Mouse (Mus musculus) megakaryocyte, embryonic 14.5 days (primary cell): ENCODE data around the gene Noxo1. TPM values are rescaled to one million over a fixed set of nuclear protein-coding genes. Genes with fewer than 3 reads are reported as not detected.

ENCODE experiments used
- H3K27me3 ChIP-seq: replicated peaks from 2 replicates; pipeline ENCODE3; 2012; ENCODE audit warnings: inconsistent platforms
- H3K36me3 ChIP-seq: replicated peaks from 2 replicates; pipeline ENCODE3; 2012; ENCODE audit warnings: low read length, inconsistent platforms, mixed read lengths
- H3K4me1 ChIP-seq: 2 replicates; pipeline ENCODE4 v1.6.1; 2012; ENCODE audit warnings: inconsistent platforms
- H3K4me3 ChIP-seq: replicated peaks from 2 replicates; pipeline ENCODE3; 2012; ENCODE audit warnings: moderate library complexity, mild to moderate bottlenecking, inconsistent platforms
- H3K9me3 ChIP-seq: 2 replicates; pipeline ENCODE4 v1.6.1; 2012; ENCODE audit warnings: inconsistent platforms
- FLI1 ChIP-seq: IDR thresholded peaks from 2 replicates; pipeline ENCODE4 v1.6.1; 2012; ENCODE audit warnings: low read length, inconsistent platforms, mixed read lengths
- GATA1 ChIP-seq: IDR thresholded peaks from 3 replicates; pipeline ENCODE4 v1.6.1; 2012; ENCODE audit warnings: mixed read lengths, low read length, inconsistent platforms, borderline replicate concordance
- polyA plus RNA-seq: library from polyadenylated mRNA; stranded (reverse); fragments of >175 nt; gene quantifications from 2 replicates; pipeline ENCODE4 v1.2.3, GENCODE M21; 2012; ENCODE audit warnings: low replicate concordance; ENCODE audit not compliant: insufficient read depth

Noxo1 gene
- polyA plus RNA-seq, 1 experiment: 2.1 TPM

DNA sequence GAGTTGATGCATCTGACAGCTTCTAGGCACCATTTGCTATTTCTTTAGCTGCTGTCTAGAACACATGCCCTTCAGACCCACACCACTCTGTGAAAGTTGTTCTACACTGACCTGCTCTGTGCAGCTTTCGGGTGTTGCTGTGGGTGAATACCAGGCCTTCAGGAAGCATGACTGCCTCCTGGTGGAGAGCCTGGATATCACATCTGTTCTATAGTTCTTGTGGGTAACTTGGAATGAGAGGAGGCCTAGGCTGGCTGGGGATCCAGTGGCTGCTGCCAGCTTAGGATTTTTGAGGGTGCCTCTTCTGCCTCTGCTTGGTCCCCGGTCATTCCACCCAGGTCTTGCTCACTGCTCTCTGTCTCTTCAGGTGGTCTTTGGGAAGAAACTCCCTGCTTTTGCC is 19.8 kb upstream of the Noxo1 start:
- H3K36me3 ChIP-seq: peaks cover 71% of the 10 kb centered on the region
- no peak for TF ChIP-seq FLI1
- no peak for TF ChIP-seq GATA1

DNA sequence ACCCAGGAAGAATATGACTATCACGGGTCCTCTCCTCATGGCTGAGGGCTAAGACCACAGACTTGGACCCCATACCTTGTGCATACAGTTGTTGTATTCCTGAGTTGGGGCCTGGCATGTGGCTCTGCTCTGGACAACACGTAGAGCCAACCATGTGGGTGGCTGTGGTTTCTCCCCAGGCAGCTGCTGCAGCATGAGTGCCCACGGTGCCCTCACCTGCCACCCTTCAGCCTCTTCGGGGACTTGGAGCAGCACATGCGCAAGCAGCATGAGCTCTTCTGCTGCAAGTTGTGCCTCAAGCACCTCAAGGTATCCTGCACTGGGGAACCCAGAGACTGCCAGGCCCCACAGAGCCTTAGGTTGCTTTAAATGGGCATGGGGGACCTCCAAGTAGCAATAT is 19.2 kb upstream of the Noxo1 start:
- Histone ChIP-seq H3K9me3 (no peaks in the 10 kb centered on the region), H3K4me3 (no peak overlapping the region), H3K27me3 (no peaks in the 10 kb centered on the region), H3K36me3 (peaks cover 78% of the 10 kb centered on the region), H3K4me1 (peaks cover 42% of the 10 kb centered on the region)
- TF ChIP-seq FLI1: no peak
- no peak for TF ChIP-seq GATA1

More for the DNA sequence above, 19.8 kb upstream of the Noxo1 start:
- Histone ChIP-seq H3K4me3 (no peak overlapping the region), H3K4me1 (peaks cover 49% of the 10 kb centered on the region), H3K9me3 (no peaks in the 10 kb centered on the region), H3K27me3 (no peaks in the 10 kb centered on the region)

DNA sequence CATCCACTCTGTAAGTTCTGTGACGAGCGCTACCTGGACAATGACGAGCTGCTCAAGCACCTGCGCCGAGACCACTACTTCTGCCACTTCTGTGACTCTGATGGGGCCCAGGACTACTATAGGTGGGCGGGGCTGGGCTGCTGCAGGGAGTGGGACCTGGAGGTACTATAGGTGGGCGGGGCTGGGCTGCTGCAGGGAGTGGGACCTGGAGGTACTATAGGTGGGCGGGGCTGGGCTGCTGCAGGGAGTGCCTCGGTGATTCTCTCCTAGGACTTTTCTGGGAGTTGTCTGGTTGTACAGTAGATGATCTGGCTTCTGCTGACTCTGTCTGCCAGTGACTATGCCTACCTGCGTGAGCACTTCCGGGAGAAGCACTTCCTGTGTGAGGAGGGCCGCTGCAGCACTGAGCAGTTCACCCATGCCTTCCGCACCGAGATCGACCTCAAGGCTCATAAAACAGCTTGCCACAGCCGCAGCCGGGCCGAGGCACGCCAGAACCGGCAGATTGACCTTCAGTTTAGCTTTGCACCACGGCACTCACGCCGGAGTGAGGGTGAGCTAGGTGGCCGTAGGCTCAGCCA is 18.4 kb upstream of the Noxo1 start:
- Histone ChIP-seq H3K4me1 (peaks cover 35% of the 10 kb centered on the region), H3K27me3 (no peaks in the 10 kb centered on the region), H3K4me3 (no peak overlapping the region), H3K9me3 (no peaks in the 10 kb centered on the region), H3K36me3 (peaks cover 84% of the 10 kb centered on the region)
- TF ChIP-seq FLI1 (no peak), GATA1 (no peak)

DNA sequence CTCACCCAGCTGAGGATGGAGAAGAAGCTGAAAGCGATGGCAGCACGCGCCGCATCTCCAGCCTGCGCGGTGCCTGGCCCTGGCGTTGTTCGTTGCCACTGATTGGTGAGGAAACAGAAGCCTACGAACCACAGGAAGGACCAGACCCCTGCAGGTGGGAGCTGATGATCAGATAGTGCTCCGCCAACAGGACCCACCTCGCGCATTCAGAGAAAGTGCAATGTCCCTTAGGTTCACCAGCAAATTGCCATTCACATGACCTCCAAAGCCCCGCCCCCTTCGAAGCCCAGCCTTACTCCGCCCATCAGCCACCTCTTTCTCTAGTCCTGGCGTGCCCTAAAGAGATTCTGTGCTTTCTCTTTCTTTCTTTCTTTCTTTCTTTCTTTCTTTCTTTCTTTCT is 9.5 kb upstream of the Noxo1 start:
- Histone ChIP-seq H3K4me3 (peak overlapping the region; percentile 81), H3K4me1 (peaks cover 38% of the 10 kb centered on the region), H3K27me3 (peaks cover 52% of the 10 kb centered on the region), H3K9me3 (no peaks in the 10 kb centered on the region), H3K36me3 (peaks cover 10% of the 10 kb centered on the region)
- TF ChIP-seq FLI1 (no peak), GATA1 (no peak)

DNA sequence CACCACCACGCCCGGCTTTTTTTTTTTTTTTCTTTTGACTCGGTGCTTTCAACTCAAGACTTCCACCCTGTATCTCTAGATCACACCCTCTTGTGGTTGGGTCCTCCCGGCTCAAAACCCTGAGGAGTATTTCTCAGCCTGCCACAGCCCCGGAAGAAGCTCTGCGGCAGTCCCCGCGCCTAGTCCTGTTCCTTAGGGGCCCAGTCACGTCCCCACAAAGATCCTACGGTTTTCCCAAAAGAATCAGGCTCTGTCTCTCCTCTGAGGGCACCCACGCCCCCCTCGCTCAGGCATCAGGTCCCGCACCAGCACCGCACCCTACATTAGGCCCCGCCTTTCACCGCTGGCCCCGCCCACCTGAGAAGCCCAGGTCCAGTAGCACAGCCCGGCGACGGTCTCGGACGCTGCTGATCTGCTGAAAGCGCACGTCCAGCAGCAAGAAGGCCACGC is 8.9 kb upstream of the Noxo1 start:
- peak overlapping the region; percentile 90 for H3K4me3 ChIP-seq
- TF ChIP-seq GATA1 (no peak), FLI1 (no peak)
- no peaks in the 10 kb centered on the region for H3K9me3 ChIP-seq
- H3K36me3 ChIP-seq: peaks cover 5% of the 10 kb centered on the region
- H3K27me3 ChIP-seq: peaks cover 52% of the 10 kb centered on the region
- peaks cover 41% of the 10 kb centered on the region for H3K4me1 ChIP-seq

DNA sequence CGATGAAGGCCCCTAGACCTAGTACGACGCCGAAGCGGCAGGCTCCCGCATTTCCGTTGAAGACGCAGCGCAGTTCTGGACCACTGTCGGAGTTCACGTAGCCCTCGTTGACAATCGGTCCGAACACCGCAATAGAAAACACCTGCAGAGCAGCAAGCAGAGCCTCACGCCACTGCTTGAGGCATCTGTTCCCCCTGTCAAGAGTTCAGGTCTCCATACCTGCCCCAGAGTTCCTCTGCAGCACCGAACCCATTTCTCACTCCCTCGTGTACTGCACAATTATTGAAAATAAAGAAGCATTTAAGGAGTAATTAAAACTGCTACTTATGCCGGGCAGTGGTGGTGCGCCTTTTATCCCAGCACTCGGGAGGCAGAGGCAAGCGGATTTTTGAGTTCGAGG is 8.4 kb upstream of the Noxo1 start:
- Histone ChIP-seq H3K4me1 (peaks cover 46% of the 10 kb centered on the region), H3K36me3 (peaks cover 6% of the 10 kb centered on the region), H3K4me3 (peak overlapping the region; percentile 90), H3K9me3 (no peaks in the 10 kb centered on the region), H3K27me3 (peaks cover 52% of the 10 kb centered on the region)
- TF ChIP-seq GATA1: no peak
- TF ChIP-seq FLI1: no peak

DNA sequence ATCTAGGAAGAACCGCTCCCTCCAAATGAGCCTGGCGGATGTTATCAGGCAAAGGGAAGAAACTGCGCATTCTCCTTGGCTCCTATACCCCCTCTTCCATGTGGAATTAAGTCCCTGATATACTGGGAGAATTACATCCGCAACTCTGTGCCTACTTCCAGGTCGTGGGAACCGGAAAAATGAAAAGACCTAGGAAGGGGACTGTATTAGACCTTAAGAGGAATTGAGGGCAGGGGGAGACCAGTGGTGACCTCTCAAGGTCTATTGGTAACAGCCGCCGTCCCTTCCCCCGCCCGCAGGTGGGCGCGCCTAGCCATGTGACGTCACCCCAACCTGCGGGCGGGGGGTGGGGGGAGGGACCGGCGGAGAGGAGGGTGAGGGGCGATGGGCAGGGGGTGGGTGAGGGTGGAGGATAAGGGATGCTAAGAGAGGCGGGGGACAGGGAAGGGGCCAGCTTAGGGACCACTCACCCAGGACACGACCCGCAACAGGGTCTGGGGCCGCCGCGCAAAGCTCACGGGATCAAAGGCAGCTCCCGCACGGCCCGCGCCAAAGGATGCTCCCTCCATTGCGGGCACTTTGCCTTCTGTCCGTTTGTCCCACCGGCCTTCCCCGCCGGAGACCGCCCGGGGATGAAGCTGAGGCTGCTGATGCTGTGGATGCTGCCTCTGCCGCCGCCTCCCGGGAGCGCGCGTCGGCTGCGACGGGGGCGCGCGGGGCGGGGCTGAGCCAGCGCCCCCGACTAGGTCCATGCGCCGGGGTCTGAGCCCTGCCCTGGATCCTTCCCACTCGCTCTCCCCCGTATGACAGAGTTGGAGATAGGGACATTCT is 6.6 kb upstream of the Noxo1 start, which contains the start of gene Syngr3:
Gene Syngr3 (minus strand): TSS at position 705 of the 831 bp plus-strand sequence.
- no peak for TF ChIP-seq FLI1
- no peak for TF ChIP-seq GATA1
- Histone ChIP-seq H3K27me3 (peaks cover 52% of the 10 kb centered on the region), H3K4me1 (peaks cover 59% of the 10 kb centered on the region), H3K9me3 (no peaks in the 10 kb centered on the region), H3K36me3 (peaks cover 19% of the 10 kb centered on the region), H3K4me3 (peak within 1 kb of the TSS; percentile 83)

DNA sequence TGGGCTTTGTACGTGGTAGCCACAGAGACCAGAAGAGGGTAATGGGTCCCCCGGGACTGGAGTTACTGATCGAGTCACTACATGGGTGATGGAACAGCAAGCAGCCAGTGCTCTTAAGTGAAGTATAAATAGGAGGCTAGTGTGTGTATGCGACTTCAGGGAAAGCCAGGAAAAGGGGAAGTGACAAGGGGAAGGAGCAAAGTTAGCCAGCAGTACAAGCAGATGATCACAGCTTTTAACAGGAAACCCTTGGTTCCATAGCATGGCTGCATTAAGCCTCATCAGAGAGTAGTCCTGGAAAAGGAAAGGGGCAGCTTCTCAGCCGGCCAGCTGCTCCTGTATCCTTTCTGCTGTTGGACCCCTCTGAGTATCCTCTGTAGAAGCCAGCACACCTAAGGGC is 3.6 kb upstream of the Noxo1 start:
- H3K4me1 ChIP-seq: peaks cover 70% of the 10 kb centered on the region
- H3K27me3 ChIP-seq: peaks cover 36% of the 10 kb centered on the region
- peak overlapping the region; percentile 42 for H3K4me3 ChIP-seq
- peaks cover 20% of the 10 kb centered on the region for H3K36me3 ChIP-seq
- no peaks in the 10 kb centered on the region for H3K9me3 ChIP-seq
- no peak for TF ChIP-seq FLI1
- no peak for TF ChIP-seq GATA1

DNA sequence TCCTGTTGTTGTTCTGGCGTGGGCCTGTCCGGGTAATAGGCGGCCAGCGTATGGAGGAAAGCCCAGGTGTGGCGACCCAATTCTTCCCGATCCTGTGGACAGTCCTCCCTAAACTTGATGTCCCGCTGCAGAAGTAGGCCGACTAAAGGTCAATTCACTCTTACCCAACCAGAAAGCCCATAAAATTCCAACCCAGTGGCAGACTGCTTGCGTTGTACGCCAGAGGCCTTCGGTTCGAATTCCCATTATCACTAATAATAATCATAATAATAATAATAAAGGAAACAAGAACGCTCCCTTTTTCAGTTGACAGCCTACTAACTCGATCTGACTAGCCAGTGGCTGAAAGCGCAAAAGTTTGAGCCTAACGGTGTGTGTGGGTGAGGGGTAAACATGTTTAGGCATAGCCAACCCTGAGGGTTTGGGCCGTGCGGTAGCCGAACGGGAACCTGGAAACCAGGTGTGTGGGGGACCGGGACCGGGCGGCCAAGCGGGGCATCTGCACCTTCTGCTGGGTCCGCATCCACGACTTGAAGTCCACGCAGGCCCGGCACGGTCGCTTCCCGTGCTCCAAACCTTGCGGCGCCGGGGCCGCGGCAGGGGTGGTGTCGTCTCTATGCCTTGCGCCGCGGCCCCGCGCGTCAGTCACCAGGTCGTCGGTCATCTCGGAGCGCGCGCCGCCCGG is 566 bp upstream of the Noxo1 start:
- Histone ChIP-seq H3K4me3 (peak overlapping the region; percentile 99), H3K9me3 (no peaks in the 10 kb centered on the region), H3K27me3 (peaks cover 6% of the 10 kb centered on the region), H3K36me3 (peaks cover 37% of the 10 kb centered on the region), H3K4me1 (peaks cover 53% of the 10 kb centered on the region)
- no peak for TF ChIP-seq GATA1
- TF ChIP-seq FLI1: no peak
